Mouse (Mus musculus): ENCODE results near the gene Sirt7. TPM values are rescaled to one million over a fixed set of nuclear protein-coding genes. Genes with fewer than 3 reads are reported as not detected.
"Not testable (repeated sequence)": the region's sequence is repeated elsewhere in the genome, so short reads cannot be mapped to it uniquely, and the experiment has no call there.

Gene Sirt7
- polyA plus RNA-seq, 1 experiment, result 5.8 TPM

DNA sequence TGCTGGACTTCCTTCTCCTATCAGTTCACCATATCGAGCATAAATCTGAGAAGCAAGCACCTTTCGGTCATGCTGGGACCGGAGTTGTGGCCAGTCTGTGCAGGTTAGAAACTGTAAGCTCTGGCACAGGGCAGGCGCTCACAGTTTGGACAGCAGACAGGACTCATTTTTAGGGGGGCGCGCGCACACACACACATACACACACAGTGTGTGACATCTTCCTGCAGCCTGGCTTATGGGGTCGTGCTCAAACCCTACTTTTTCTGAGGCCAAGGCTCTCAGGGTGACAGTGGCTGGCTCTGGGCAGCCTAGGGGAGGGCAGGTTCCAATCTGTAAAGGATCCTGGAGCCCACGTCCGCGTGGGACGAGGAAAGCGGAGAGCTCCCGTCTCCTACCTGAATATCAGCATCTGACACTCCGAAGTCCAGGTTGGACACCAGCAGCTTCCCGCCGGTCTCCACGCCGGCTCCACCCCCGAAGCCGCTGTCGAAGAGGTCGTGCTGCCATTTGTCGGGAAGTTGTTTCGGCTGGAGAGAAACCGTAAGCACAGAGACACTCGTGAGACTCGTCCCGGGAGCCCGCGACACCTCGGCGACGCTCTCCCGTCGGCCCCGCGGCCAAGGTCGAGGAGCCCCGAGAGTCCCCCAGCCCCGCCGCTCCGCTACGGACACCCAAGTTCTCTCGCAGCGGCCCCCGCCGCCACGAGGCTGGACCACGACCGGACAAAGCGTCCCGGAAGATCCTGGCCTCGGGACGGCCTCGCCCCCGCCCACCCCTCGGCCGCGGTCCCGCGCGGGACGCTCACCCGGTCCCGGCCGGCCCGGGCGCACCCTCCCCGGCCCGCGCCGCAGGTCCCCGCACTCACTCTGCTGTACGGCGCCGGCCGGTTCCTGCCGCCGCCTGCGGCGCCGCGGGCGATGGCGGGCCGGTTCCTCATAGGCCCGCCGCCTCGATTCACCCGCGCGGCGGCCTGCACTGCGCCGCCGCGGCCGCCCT, 27.5 kb downstream of the Sirt7 start:
- Histone ChIP-seq H3K27ac (replicated peaks; ENCODE audit: low read depth, low read length) (0 out of 2 replicates have a peak overlapping the region, but pooled peaks have one; percentile 42), H3K4me1 (ENCODE audit: control insufficient read depth, insufficient read depth, insufficient read length, low read length) (peaks cover 10% of the 10 kb centered on the region), H3K4me3 (ENCODE audit: insufficient read depth, low read depth, low read length) (peak overlapping the region; percentile 70)

DNA sequence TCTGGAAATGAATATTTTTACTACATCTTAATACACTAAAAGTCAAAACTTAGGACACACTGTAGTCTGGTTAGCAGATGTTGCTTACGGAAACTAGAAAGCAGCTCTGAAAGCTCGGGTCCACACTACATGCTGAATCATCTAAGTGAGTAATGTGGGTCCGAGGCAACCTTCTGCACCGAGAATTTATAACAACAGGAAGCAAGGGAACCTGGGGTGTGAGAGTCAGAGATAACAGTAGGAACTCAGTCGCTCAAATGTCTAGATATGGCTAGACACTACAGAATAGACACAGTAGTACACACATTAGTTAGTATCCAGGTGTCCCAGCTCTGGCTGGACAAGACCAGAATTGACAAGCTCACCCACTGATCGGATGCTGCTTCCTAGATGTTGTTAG, 36.5 kb downstream of the Sirt7 start:
- H3K4me3 ChIP-seq (ENCODE audit: insufficient read depth, low read depth, low read length), result no peak overlapping the region
- H3K27ac ChIP-seq (replicated peaks; ENCODE audit: low read depth, low read length), result no peak overlapping the region
- no peaks in the 10 kb centered on the region for H3K4me1 ChIP-seq (ENCODE audit: control insufficient read depth, insufficient read depth, insufficient read length, low read length)

DNA sequence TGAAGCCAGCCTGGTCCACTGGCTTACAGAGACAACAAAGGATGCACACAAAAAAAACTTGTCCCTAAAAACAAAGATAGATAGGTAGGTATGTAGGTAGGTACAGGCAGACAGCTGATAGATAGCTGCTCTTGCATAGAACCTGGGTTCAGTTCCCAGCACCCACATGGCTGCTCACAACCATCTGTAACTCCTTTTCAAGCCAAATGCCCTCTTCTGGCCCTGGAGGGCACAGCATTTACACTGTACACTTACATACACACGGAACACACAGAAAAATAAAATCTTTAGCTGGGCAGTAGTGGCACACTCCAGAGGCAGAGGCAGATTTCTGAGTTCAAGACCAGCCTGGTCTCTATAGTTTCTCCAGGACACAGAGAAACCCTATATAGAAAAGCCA, 41.1 kb downstream of the Sirt7 start:
- Histone ChIP-seq H3K27ac (replicated peaks; ENCODE audit: low read depth, low read length) (no peak overlapping the region), H3K4me1 (ENCODE audit: control insufficient read depth, insufficient read depth, insufficient read length, low read length) (0 out of 2 replicates have a peak, but pooled peaks cover 3% of the 10 kb centered on the region)

DNA sequence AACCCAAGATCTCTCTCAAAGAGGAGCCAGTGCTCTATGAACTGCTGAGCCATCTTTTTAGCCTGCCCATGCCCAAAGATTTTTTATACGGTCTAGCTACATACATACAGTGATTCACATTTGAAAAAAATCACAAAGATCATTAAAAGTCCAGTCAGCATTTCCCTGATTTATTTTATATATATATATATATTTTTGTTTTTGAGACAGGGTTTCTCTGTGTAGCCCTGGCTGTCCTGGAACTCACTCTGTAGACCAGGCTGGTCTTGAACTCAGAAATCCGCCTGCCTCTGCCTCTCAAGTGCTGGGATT, 42.1 kb downstream of the Sirt7 start:
- not testable (repeated sequence) for H3K4me3 ChIP-seq (ENCODE audit: insufficient read depth, low read depth, low read length); H3K27ac ChIP-seq (replicated peaks; ENCODE audit: low read depth, low read length); H3K4me1 ChIP-seq (ENCODE audit: control insufficient read depth, insufficient read depth, insufficient read length, low read length)

More for the DNA sequence above, 41.1 kb downstream of the Sirt7 start:
- H3K4me3 ChIP-seq (ENCODE audit: insufficient read depth, low read depth, low read length), result no peak overlapping the region

DNA sequence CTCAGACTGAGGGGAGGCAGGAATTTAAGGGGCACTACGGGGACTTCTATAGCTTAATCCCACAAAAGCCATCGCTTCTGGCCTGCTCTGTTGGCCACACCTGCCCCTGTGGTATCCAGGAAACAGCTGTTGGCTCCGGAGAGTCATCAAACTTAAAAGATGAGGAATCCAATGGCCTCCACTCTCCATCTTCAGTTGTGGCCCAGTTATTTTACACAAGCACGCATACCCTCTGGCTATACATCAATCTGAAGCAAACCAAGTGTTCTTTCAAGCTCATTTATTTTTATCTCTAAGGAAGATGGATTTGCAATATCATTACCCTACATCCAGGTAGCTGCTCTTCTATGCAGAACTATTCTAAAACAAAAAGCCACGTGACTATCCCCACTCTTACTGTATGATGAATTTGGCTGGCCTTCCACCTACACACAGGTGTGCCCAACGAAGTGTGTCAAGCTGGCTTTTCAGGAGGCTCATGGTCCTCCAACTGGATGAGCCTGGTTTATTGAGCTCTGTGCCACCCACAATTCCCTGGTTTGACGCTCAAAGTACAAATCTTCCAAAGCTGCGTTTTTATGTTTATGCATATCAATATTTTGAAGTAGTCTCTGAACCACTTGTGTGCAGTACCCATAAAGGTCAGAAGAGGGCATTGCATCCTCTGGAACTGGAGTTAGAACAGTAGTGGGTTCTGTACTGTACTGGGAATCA, 42.6 kb downstream of the Sirt7 start:
- H3K4me3 ChIP-seq (ENCODE audit: insufficient read depth, low read depth, low read length), result peak overlapping the region; percentile 97
- peak overlapping the region; percentile 96 for H3K27ac ChIP-seq (replicated peaks; ENCODE audit: low read depth, low read length)
- H3K4me1 ChIP-seq (ENCODE audit: control insufficient read depth, insufficient read depth, insufficient read length, low read length), result 0 out of 2 replicates have a peak, but pooled peaks cover 3% of the 10 kb centered on the region

DNA sequence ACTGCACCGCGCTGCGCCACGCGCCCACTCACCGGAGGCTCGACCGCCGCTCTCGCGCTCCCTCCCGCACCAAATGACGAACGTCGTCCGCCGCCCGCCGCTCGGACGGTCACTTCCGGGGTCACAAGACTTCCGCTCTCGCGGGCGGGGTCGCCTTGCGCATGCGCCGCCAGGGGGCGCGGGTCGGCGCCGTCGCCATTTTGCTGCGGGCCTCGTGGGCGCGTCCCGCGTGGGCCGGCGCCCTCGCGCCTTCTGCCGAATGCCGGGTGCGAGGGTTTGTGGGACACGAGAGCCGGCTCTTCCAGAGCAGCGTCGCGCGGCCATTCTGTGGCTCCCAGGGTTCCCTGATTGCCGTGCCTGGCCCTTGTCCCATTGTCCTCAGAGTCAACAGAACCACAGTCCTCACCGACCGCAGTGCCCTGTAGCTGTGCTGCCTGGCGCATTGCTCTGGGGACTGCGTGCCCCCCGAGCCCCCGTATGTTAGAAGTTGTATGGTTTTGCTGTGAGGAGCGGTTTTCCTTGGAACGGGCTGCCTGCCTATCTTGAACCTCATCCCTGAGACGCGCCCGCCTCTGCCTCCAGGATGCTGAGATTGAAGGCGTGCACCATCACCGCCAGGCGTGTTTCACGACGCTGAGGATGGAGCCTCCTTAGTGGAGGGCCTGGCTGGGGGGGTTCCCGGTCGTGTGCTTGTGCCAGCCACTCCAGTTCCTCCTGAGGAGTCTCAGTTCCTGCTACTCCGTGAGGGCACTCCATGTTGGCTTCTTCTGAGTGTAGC, 43.4 kb downstream of the Sirt7 start, which contains the start of gene Arhgdia:
Arhgdia (minus strand) TSS at position 135 of the 778 bp plus-strand sequence.
- Histone ChIP-seq H3K4me1 (ENCODE audit: control insufficient read depth, insufficient read depth, insufficient read length, low read length) (0 out of 2 replicates have a peak, but pooled peaks cover 3% of the 10 kb centered on the region), H3K4me3 (ENCODE audit: insufficient read depth, low read depth, low read length) (peak within 1 kb of the TSS; percentile 97), H3K27ac (replicated peaks; ENCODE audit: low read depth, low read length) (peak within 1 kb of the TSS; percentile 96)

DNA sequence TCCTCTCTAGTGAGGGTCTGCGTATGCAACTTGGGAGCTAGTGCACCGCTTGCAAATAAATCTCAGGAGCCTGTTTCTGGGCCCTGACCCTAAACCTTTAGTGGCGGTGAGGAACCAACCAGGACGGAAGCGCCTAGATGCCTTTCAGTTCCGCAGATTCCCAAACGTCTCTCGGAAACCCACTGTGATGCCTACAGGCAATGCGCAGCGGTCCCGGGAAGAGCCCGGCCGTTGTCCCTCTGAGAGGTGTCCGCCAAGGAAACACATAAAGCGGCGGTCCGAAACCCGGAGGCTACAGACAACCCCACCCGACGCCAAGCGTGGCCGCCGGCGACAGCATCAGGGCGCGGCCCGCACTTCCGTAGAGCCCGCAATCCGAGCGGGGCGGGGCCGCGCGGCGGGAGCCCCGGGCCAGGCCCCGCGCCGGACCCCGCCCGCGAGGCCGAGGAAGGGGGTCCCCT, 44.1 kb downstream of the Sirt7 start:
- 0 out of 2 replicates have a peak, but pooled peaks cover 3% of the 10 kb centered on the region for H3K4me1 ChIP-seq (ENCODE audit: control insufficient read depth, insufficient read depth, insufficient read length, low read length)
- peak overlapping the region; percentile 93 for H3K27ac ChIP-seq (replicated peaks; ENCODE audit: low read depth, low read length)
- H3K4me3 ChIP-seq (ENCODE audit: insufficient read depth, low read depth, low read length), result peak overlapping the region; percentile 97

DNA sequence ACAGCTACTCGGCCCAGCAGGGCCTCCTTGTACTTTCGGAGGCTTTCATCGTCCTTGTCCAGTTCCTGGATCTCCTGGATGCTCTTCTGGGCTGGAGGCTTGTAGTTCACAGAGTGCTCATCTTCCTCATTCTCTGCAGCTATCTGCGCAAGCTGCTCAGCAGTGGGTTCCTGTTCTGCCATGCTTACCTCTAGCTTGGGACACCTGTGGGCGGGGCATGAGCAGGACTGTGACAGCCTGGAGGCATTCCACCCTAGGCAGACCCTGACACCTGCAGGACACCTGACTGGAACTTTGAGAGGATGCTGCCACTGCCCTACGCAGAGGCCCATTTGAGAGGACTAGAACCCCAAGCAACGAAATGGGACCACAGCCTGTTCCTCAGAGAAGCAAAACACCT, 44.9 kb downstream of the Sirt7 start:
- Histone ChIP-seq H3K27ac (replicated peaks; ENCODE audit: low read depth, low read length) (peak overlapping the region; percentile 93; the same call in 1 of the 2 replicates), H3K4me3 (ENCODE audit: insufficient read depth, low read depth, low read length) (peak overlapping the region; percentile 97), H3K4me1 (ENCODE audit: control insufficient read depth, insufficient read depth, insufficient read length, low read length) (0 out of 2 replicates have a peak, but pooled peaks cover 3% of the 10 kb centered on the region)

DNA sequence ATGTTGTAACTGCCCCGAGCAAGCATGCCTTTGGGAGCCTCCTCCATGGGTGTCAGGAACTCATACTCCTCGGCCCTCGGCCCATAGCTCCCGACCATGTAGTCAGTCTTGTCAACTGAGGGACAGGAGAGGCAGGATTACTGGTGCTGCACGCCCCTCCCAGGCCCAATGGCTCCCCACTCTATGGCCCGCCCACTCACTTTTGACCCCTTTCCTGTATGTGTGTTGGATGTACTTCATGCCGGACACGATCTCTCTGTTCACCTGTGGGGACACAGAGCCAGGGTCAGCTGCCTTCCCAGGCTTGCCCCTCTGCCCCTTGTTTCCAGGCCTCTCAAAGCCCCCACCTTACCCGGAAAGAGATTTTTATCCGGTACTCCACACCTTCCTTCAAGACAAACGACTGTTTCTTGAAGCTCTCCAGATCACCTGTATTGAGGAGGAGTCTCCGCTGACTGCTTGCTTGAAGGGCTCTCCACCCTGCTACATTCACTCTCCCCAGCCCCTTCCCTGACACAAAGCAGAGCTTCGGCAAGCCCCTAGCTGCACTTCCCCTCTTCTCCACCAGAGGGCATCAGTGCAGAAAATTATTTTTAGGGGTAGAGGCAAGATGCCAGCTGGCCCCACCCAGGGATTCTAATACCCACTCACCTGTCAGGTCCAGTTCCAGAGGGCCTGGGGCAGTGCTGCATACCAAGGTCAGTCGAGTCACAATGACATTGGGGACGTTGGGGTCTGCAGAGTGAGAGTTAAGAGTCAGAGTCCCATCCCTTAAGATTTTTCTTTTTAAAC, 45.5 kb downstream of the Sirt7 start:
- Histone ChIP-seq H3K27ac (replicated peaks; ENCODE audit: low read depth, low read length) (no peak overlapping the region), H3K4me3 (ENCODE audit: insufficient read depth, low read depth, low read length) (peak overlapping the region; percentile 97), H3K4me1 (ENCODE audit: control insufficient read depth, insufficient read depth, insufficient read length, low read length) (0 out of 2 replicates have a peak, but pooled peaks cover 3% of the 10 kb centered on the region)

DNA sequence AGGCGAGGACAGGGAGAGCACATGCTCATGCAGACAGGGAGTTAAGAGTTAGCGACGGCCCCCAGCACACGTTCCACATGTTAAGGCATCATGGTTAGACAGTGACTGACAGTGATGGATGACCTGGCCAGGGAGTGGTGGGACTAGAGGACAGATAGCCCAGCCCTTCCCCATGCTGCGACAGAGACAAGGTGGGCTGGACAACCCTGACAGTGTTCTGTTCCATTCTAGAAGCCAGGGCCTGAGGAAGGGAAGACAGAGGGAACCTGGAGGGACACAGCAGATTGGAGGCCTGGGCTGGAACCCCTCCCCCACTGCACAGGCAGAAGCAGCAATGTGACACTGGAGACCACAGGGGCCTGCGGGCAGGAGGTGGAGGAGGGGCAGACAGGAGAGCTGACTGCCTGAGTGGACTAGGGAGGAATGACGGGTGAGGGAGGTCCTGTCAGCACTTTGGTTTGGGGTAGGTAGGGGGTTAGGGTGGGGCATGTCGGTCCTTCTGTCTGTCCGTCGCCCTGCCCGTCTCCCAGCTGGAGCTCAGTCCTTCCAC, 46.3 kb downstream of the Sirt7 start:
- H3K27ac ChIP-seq (replicated peaks; ENCODE audit: low read depth, low read length), result no peak overlapping the region

DNA sequence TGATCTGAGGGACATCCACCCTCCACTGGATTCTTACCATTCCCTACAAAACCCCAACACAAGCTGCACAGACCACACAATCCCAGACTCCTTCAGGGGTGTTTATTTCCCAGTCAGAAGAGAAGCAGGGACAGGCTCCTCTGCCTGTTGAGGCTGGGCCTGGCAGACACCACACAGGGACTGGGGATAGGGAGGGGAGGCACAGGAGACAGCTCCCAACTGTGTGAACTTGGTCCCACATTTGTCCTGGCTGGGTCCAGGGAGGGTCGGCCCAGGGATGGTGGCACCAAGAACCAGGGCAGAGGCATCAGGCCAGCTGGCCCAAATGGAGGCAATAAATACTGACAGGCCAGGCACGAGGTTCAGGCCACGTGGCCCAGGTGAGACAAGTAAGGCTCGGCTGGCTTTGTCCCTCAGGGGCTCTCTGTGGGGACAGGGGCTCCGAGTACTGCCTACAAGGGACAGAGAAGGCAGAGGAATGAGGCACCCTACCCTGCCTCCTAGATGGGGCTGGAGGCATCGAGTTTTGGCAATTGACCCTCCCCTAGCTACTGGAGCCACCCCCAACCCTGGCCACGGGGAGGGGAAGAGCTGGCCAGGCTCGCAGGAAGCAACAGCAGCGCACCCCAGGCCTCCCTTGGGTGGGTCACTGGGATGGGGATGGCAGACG, 46.9 kb downstream of the Sirt7 start:
- 0 out of 2 replicates have a peak, but pooled peaks cover 3% of the 10 kb centered on the region for H3K4me1 ChIP-seq (ENCODE audit: control insufficient read depth, insufficient read depth, insufficient read length, low read length)
- no peak overlapping the region for H3K27ac ChIP-seq (replicated peaks; ENCODE audit: low read depth, low read length)
- H3K4me3 ChIP-seq (ENCODE audit: insufficient read depth, low read depth, low read length), result no peak overlapping the region

More for the DNA sequence above, 46.3 kb downstream of the Sirt7 start:
- Histone ChIP-seq H3K4me3 (ENCODE audit: insufficient read depth, low read depth, low read length) (no peak overlapping the region), H3K4me1 (ENCODE audit: control insufficient read depth, insufficient read depth, insufficient read length, low read length) (0 out of 2 replicates have a peak, but pooled peaks cover 3% of the 10 kb centered on the region)

DNA sequence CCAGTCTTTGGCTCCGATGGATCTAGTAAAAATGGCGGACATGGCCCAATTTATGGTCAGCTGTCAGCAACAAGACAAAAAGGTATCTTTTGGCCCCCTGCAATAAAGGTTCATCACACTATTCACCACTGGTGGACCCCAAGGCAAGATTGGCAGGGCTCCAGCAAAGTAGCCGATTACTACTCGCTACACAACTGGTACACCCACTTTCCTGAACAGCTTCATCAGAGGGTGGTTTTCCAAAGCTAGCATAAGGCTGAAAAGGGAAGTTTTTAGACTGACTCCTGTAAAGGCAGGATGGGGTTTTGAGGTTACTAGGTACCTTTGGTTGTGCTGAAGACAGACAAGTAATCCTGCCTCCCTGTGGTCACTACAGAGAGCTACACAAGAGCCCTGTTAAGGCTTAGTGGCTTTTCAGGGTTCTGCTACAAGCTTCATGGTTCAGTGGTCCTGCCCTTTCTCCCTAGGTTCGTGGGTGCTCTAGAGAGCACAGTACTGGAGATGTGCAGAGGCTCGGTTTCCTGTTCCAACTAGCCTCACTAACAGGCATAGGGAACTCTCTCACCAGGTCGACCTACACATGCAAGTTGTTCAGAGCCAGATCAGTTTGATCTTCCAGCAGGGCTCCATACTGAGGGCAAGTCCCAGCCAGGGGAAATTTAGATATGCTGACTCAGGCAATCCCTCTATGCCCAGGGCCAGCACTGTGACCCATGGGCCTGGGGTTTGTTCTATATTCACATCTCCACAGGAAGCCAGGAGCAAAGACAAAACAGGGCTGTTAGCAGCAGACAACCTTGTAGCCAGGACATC, 47.6 kb downstream of the Sirt7 start:
- Histone ChIP-seq H3K4me3 (ENCODE audit: insufficient read depth, low read depth, low read length) (no peak overlapping the region), H3K27ac (replicated peaks; ENCODE audit: low read depth, low read length) (no peak overlapping the region), H3K4me1 (ENCODE audit: control insufficient read depth, insufficient read depth, insufficient read length, low read length) (0 out of 2 replicates have a peak, but pooled peaks cover 3% of the 10 kb centered on the region)

Data from brown adipose tissue, adult 24 weeks (tissue).